Comparison of ENCODE assay signal across 5 mouse cellular contexts in the genomic region with DNA sequence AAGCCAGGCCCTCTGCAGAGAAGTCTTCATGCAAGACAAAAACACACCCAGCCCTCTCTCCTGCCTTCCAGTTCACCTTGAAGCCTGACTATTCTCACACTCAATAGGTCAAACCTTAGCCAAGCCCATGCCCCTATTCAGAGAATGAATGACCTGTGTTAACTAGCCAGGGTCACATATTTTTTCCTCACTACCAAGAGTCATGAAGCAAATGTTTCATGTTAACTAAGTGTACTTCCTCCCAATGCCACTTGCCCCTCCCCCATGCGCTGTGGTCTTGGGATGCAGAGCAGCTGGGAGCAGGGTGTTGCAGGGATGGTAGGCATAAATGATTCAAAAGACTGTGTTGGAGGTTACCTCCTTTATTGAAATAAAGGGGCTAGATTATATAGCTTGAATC. TPM values are rescaled to one million over a fixed set of nuclear protein-coding genes. Genes with fewer than 3 reads are reported as not detected.
"Had no signal": no experiment of that assay in that cellular context is flagged by ENCODE, and none has a peak within 500 bp of the region (broad histone marks: within the 10 kb centered on the region; RNA-seq: fewer than 3 reads in every experiment).

No protein-coding gene starts in this region.

RNA-seq across cellular contexts. Expression of a gene that starts 2.0 kb away (rescaled TPM):
- total RNA-seq: megakaryocyte-erythroid progenitor cell, adult 5-6 weeks had no signal
- polyA plus RNA-seq: macrophage had no signal

RNA-seq across cellular contexts. Expression of a gene that starts 52.8 kb away (rescaled TPM):
- polyA plus RNA-seq: midbrain, embryonic 10.5 days; midbrain, embryonic 12.5 days; neural tube, embryonic 12.5 days had no signal
